In the genomic region with DNA sequence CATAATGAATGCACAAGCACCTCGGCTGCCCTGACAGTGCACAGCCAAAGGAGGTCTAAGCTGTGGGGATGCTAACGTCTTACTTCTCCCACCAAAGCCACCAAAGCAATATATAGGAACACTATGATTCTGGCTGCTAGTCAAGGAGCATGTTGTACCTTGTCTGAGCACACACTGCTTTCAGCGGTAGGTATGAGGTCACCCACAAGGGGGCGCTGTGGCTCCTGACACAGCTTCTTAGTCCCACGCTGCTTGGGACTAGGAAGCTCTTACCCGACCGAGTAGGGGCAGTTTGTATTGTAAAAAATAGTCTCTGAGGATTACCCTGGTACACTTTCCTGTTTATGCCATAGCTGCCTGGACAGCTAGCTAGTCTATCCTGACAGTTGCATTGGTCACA, we compare ENCODE assay signal across 8 mouse cellular contexts. TPM values are rescaled to one million over a fixed set of nuclear protein-coding genes. Genes with fewer than 3 reads are reported as not detected.
DNase-seq lines count a peak whose midpoint lies in the region; ATAC-seq lines count a peak whose summit lies in the region.
"Had no signal": no experiment of that assay in that cellular context is flagged by ENCODE, and none has a peak within 500 bp of the region (broad histone marks: within the 10 kb centered on the region; RNA-seq: fewer than 3 reads in every experiment).

No protein-coding gene starts in this region.

- no peak overlapping the region for H3K27ac ChIP-seq in heart, embryonic 13.5 days (replicated peaks)
- H3K27ac ChIP-seq: limb, embryonic 15.5 days had no signal

- H3K4me3 ChIP-seq in heart, embryonic 13.5 days, result no peak overlapping the region
- H3K4me3 ChIP-seq: limb, embryonic 15.5 days had no signal

- H3K4me2 ChIP-seq in heart, embryonic 13.5 days, result no peak overlapping the region
- H3K4me2 ChIP-seq: limb, embryonic 15.5 days had no signal

- no peaks in the 10 kb centered on the region for H3K9me3 ChIP-seq in heart, embryonic 13.5 days
- H3K9me3 ChIP-seq: limb, embryonic 15.5 days had no signal

- 0 out of 2 replicates have a peak, but pooled peaks cover 3% of the 10 kb centered on the region for H3K4me1 ChIP-seq in heart, embryonic 13.5 days
- H3K4me1 ChIP-seq: limb, embryonic 15.5 days had no signal

- H3K36me3 ChIP-seq in heart, embryonic 13.5 days, result no peaks in the 10 kb centered on the region
- H3K36me3 ChIP-seq: limb, embryonic 15.5 days had no signal

- DNase-seq in ES-CJ7 (ENCODE audit: low read depth, low spot score), result peak; percentile 97
- DNase-seq in adrenal gland, adult 18-20 months (ENCODE audit: low spot score in 2 of 2), result peak; percentile 76 to 79
- DNase-seq in embryo, embryonic 10 days (ENCODE audit: low spot score), result peak; percentile 90
- DNase-seq in layer of hippocampus, adult 9-10 months (ENCODE audit: low spot score), result peak; percentile 51
- peak; percentile 70 for DNase-seq in lung, postnatal 25 days (ENCODE audit: low spot score)
- DNase-seq in skeletal muscle tissue, adult 2 months (ENCODE audit: low read depth, low spot score), result peak; percentile 65

- H3K27me3 ChIP-seq in heart, embryonic 13.5 days (replicated peaks), result no peaks in the 10 kb centered on the region
- H3K27me3 ChIP-seq: limb, embryonic 15.5 days had no signal

- H3K9ac ChIP-seq in heart, embryonic 13.5 days, result 0 out of 2 replicates have a peak overlapping the region, but pooled peaks have one; percentile 14
- H3K9ac ChIP-seq: limb, embryonic 15.5 days had no signal

- WGBS in heart, embryonic 13.5 days, result 13% methylated on average over 7 of the region's 7 CpGs

- ATAC-seq in heart, embryonic 13.5 days (ENCODE audit: extremely low read depth, insufficient number of reproducible peaks, low FRiP score, low TSS enrichment), result no peak

RNA-seq across cellular contexts. Expression of a gene that starts 7.4 kb away (rescaled TPM):
- 10 to 100 TPM; 15.3 to 16.7 TPM for total RNA-seq in adrenal gland, adult 18-20 months (2021)
- 14.0 and 15.0 TPM in 2 replicates for polyA plus RNA-seq in heart, embryonic 13.5 days (2015; fragmentation: Nextera tagmentation; extraction: Ambion mirVana)

RNA-seq across cellular contexts. Expression of a gene that starts 48.9 kb away (rescaled TPM):
- total RNA-seq in adrenal gland, adult 18-20 months (2021), result 10 to 100 TPM in 1 of 2 experiments, 1 to 10 TPM in 1; 7.6 to 14.6 TPM
- 11.5 and 11.7 TPM in 2 replicates for polyA plus RNA-seq in heart, embryonic 13.5 days (2015; fragmentation: Nextera tagmentation; extraction: Ambion mirVana)

RNA-seq across cellular contexts. Expression of a gene that starts 49.8 kb away (rescaled TPM):
- 10 to 100 TPM; 36.6 to 45.2 TPM for total RNA-seq in adrenal gland, adult 18-20 months (2021)
- 14.5 and 15.2 TPM in 2 replicates for polyA plus RNA-seq in heart, embryonic 13.5 days (2015; fragmentation: Nextera tagmentation; extraction: Ambion mirVana)
